8 mouse cellular contexts compared by ENCODE assay signal in genomic region chr19:6942249-6942691, GRCm38 (mm10). TPM values are rescaled to one million over a fixed set of nuclear protein-coding genes. Genes with fewer than 3 reads are reported as not detected.
DNase-seq lines count a peak whose midpoint lies in the region; ATAC-seq and TF ChIP-seq lines count a peak whose summit lies in the region.

Gene Gpr137, minus strand, starts transcription at chr19:6942480.

- H3K4me2 ChIP-seq in forebrain, embryonic 15.5 days (replicated peaks) = peak within 1 kb of the TSS; percentile 93
- peak within 1 kb of the TSS; percentile 98 for H3K4me2 ChIP-seq in lung, embryonic 14.5 days

- peak; percentile 82 for ATAC-seq in forebrain, embryonic 15.5 days (replicated peaks)
- peak; percentile 92 for ATAC-seq in lung, embryonic 14.5 days (ENCODE audit: insufficient read depth)

- H3K27me3 ChIP-seq in forebrain, embryonic 15.5 days = no peaks in the 10 kb centered on the region
- no peaks in the 10 kb centered on the region for H3K27me3 ChIP-seq in lung, embryonic 14.5 days (ENCODE audit: insufficient read depth, low read length)
- H3K27me3 ChIP-seq in thymus, adult 2 months (ENCODE audit: control insufficient read depth, insufficient read depth, low read length) = no peaks in the 10 kb centered on the region

- peaks cover 6% of the 10 kb centered on the region; the same call in 1 of the 2 replicates for H3K36me3 ChIP-seq in forebrain, embryonic 15.5 days
- 0 out of 2 replicates have a peak, but pooled peaks cover 4% of the 10 kb centered on the region for H3K36me3 ChIP-seq in lung, embryonic 14.5 days (ENCODE audit: insufficient read depth)
- no peaks in the 10 kb centered on the region for H3K36me3 ChIP-seq in thymus, adult 2 months (ENCODE audit: control insufficient read depth, insufficient read depth, low read length)

- peak within 1 kb of the TSS; percentile 90 for H3K9ac ChIP-seq in forebrain, embryonic 15.5 days (replicated peaks)
- H3K9ac ChIP-seq in lung, embryonic 14.5 days = peak within 1 kb of the TSS; percentile 72

- H3K4me3 ChIP-seq in forebrain, embryonic 15.5 days = peak within 1 kb of the TSS; percentile 77
- peak within 1 kb of the TSS; percentile 81 for H3K4me3 ChIP-seq in layer of hippocampus, adult 2 months
- peak within 1 kb of the TSS; percentile 80 for H3K4me3 ChIP-seq in lung, embryonic 14.5 days (ENCODE audit: low read depth, low read length)
- peak within 1 kb of the TSS; percentile 87 for H3K4me3 ChIP-seq in olfactory bulb, adult 2 months (ENCODE audit: insufficient read depth, low read depth, low read length)
- H3K4me3 ChIP-seq in thymus, adult 2 months (ENCODE audit: control insufficient read depth, insufficient read depth, low read length) = peak within 1 kb of the TSS; percentile 64

- intact Hi-C loops in heart, postnatal 25 days (cut with DNase I) = no loop called here

- peak within 1 kb of the TSS; percentile 91 for H3K27ac ChIP-seq in forebrain, embryonic 15.5 days (replicated peaks)
- H3K27ac ChIP-seq in layer of hippocampus, adult 2 months = peak within 1 kb of the TSS; percentile 98
- H3K27ac ChIP-seq in lung, embryonic 14.5 days (ENCODE audit: low read depth) = peak within 1 kb of the TSS; percentile 97
- peak within 1 kb of the TSS; percentile 63 for H3K27ac ChIP-seq in olfactory bulb, adult 2 months (ENCODE audit: insufficient read depth, low read depth, low read length)
- peak within 1 kb of the TSS; percentile 61 for H3K27ac ChIP-seq in thymus, adult 2 months (ENCODE audit: control insufficient read depth, insufficient read depth, low read length)

- H3K4me1 ChIP-seq in forebrain, embryonic 15.5 days = peaks cover 42% of the 10 kb centered on the region
- H3K4me1 ChIP-seq in lung, embryonic 14.5 days (ENCODE audit: insufficient read depth) = peaks cover 9% of the 10 kb centered on the region
- peaks cover 28% of the 10 kb centered on the region for H3K4me1 ChIP-seq in olfactory bulb, adult 2 months (ENCODE audit: control insufficient read depth, insufficient read depth, low read length)
- peaks cover 12% of the 10 kb centered on the region for H3K4me1 ChIP-seq in thymus, adult 2 months (replicated peaks; ENCODE audit: control insufficient read depth, insufficient read depth, low read length)

- TF ChIP-seq CTCF in layer of hippocampus, adult 2 months (conservative IDR thresholded peaks at IDR 0.05) = no peak; the same call in 1 of the 2 replicates
- no peak for TF ChIP-seq CTCF in lung, embryonic 14.5 days (IDR thresholded peaks at IDR 0.05; ENCODE audit: low read depth)
- no peak for TF ChIP-seq CTCF in olfactory bulb, adult 2 months (IDR thresholded peaks at IDR 0.05; ENCODE audit: insufficient read depth, low read depth, low read length)
- TF ChIP-seq CTCF in thymus, adult 2 months (IDR thresholded peaks at IDR 0.05; ENCODE audit: borderline replicate concordance, control insufficient read depth, extremely low read depth, insufficient read depth, low read length, poor library complexity) = peak; percentile 35; the same call in 1 of the 2 replicates

- DNase-seq in ES-CJ7 (ENCODE audit: low read depth, low spot score) = peak; percentile 92
- peak; percentile 90 for DNase-seq in cerebellum, adult 11 months
- DNase-seq in heart, postnatal 25 days (ENCODE audit: low spot score) = peak; percentile 96
- DNase-seq in layer of hippocampus, adult 2 months (ENCODE audit: low spot score in 2 of 2) = peak; percentile 95
- peak; percentile 96 for DNase-seq in lung, embryonic 14.5 days
- peak; percentile 96 for DNase-seq in thymus, adult 2 months

- under 1% methylated on average over 27 of the region's 27 CpGs for WGBS in forebrain, embryonic 15.5 days
- WGBS in lung, embryonic 14.5 days = under 1% methylated on average over 27 of the region's 27 CpGs
- WGBS in olfactory bulb, adult 2 months = under 1% methylated on average over 27 of the region's 27 CpGs
- under 1% methylated on average over 27 of the region's 27 CpGs for WGBS in thymus, adult 2 months

- no peaks in the 10 kb centered on the region for H3K9me3 ChIP-seq in forebrain, embryonic 15.5 days
- no peaks in the 10 kb centered on the region for H3K9me3 ChIP-seq in lung, embryonic 14.5 days (ENCODE audit: low read depth, low read length)

- TF ChIP-seq POLR2A in olfactory bulb, adult 2 months (IDR thresholded peaks at IDR 0.05; ENCODE audit: insufficient read depth, low read depth, low read length) = peak; percentile 58
- peak; percentile 73 for TF ChIP-seq POLR2A in thymus, adult 2 months (IDR thresholded peaks at IDR 0.05; ENCODE audit: control insufficient read depth, extremely low read depth, insufficient read depth, low read length, poor library complexity)

RNA-seq across cellular contexts. Expression of gene Gpr137, which starts in this region (rescaled TPM):
- 48.0 and 48.2 TPM in 2 replicates for polyA plus RNA-seq in forebrain, embryonic 15.5 days (2015; fragmentation: Nextera tagmentation; extraction: Ambion mirVana)
- 10 to 100 TPM; 35.0 to 38.8 TPM for total RNA-seq in heart, postnatal 25 days (2021)
- total RNA-seq in layer of hippocampus, adult 2 months (2021) = 100 to 1,000 TPM in 1 of 2 experiments, 10 to 100 TPM in 1; 100.0 to 105 TPM
- polyA plus RNA-seq in lung, embryonic 14.5 days (2014; fragmentation: Nextera tagmentation; extraction: Ambion mirVana) = 21.8 and 23.5 TPM in 2 replicates
- not detected in 2 replicates for polyA plus RNA-seq in olfactory bulb, adult 2 months (2012; ENCODE audit: insufficient read depth, insufficient read length, low replicate concordance, missing spikeins)
- polyA plus RNA-seq in thymus, adult 2 months (2012; rRNA removed) = 66.8 and 86.6 TPM in 2 replicates

Comparison
In these comparisons a context has a peak if more than half of its experiments do, and no peak if none do; other contexts are left out.
1. Peak in every context shown above with its lines: DNase-seq, ATAC-seq, H3K4me3 ChIP-seq and H3K27ac ChIP-seq.
2. RNA of gene Gpr137 (polyA plus RNA-seq): 66.8 to 86.6 TPM in thymus, adult 2 months, 48.0 to 48.2 TPM in forebrain, embryonic 15.5 days and 21.8 to 23.5 TPM in lung, embryonic 14.5 days; not detected in olfactory bulb, adult 2 months; every median in the first group is over 10 times any median in the second.